Mouse (Mus musculus): ENCODE measurements around the gene Gpr171. TPM values are rescaled to one million over a fixed set of nuclear protein-coding genes. Genes with fewer than 3 reads are reported as not detected.

The Gpr171 gene
- polyA plus RNA-seq, 1 experiment from 2014 or later, result 26.4 TPM

DNA sequence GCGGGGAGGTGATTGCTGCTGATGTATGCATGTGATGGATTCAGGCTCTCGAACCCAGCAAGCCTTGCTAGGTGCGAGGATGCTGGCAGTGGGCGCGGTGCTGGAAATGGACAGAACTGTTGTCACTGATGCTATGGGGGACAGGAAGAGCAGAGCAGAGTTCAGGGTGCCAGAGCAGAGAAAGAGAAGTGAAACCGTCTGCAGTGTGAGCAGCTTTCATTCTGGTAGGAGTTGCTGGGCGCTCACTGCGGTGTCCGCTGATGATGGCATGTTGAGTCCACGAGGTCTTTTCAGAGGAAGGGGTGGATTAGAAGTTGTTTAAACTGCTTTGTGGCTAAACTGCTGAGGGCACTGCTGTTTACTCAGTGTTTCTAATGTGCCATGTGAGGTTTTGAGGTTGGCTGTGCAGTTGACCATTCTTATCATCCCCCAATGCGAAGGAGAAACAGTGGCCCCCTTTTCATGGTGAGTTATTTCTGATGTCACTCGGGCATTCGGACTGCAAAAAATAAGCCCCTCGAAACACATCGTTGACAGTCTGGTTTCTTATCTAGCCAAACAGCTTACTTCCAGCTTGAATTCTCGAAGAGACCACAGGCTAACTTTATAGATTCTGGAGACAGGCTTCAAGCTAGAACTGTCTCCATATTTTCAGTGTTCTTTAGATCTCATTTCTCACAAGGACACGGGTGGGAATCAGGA, 46.6 kb downstream of the Gpr171 start:
- DNase-seq (ENCODE audit: low spot score), result no peak

Other genes with a start within 250 kb of the Gpr171 start
- gene Clrn1, start 216.5 kb downstream of the Gpr171 start, polyA plus RNA-seq (2015; fragmentation: Nextera tagmentation; extraction: Ambion mirVana), result 2.0 and 2.6 TPM in 2 replicates
- 0.53 and 0.57 TPM in 2 replicates for gene Med12l, start 96.0 kb downstream of the Gpr171 start, polyA plus RNA-seq (2015; fragmentation: Nextera tagmentation; extraction: Ambion mirVana)
- gene P2ry14, start 51.8 kb upstream of the Gpr171 start, polyA plus RNA-seq (2015; fragmentation: Nextera tagmentation; extraction: Ambion mirVana), result 6.9 and 7.3 TPM in 2 replicates
- 3.3 and 4.2 TPM in 2 replicates for gene Gpr87, start 93.3 kb upstream of the Gpr171 start, polyA plus RNA-seq (2015; fragmentation: Nextera tagmentation; extraction: Ambion mirVana)
- gene P2ry13, start 109.1 kb upstream of the Gpr171 start, polyA plus RNA-seq (2015; fragmentation: Nextera tagmentation; extraction: Ambion mirVana), result 4.6 and 5.3 TPM in 2 replicates
- 3.4 and 4.1 TPM in 2 replicates for gene P2ry12, start 161.1 kb upstream of the Gpr171 start, polyA plus RNA-seq (2015; fragmentation: Nextera tagmentation; extraction: Ambion mirVana)
- gene Igsf10, start 242.6 kb upstream of the Gpr171 start, polyA plus RNA-seq (2015; fragmentation: Nextera tagmentation; extraction: Ambion mirVana), result 1.1 and 1.3 TPM in 2 replicates

All from thymus, postnatal 0 days (tissue).